Mouse (Mus musculus) yolk sac, embryonic 10.5 days (tissue): ENCODE data around the gene Rbl2.

Experiments
- DNase-seq: peaks from one replicate; pipeline ENCODE4 v3.0.0-alpha.2; 2017; ENCODE audit warnings: low spot score

Rbl2 gene

DNA sequence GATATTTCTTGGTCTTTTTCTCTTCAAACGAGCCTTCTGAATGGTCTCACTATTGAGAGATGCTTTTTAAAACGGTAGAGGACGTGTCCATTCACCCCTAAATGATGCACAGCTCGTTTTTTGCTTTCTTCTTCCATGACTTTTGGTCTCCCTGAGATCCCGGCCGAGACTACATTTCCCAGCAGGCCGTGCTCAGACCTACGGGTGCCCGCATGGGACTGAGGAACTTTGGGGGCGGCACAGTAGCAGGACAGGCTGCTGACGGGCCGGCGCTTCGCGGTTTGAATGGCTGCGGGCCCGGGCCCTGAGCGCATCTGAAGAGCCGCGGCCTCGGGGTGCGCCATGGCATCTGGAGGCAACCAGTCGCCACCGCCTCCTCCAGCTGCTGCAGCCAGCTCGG is at the start of gene Rbl2:
Gene Rbl2 (plus strand): TSS at position 224 of the 400 bp plus-strand sequence.
- DNase-seq: peak; percentile 94

DNA sequence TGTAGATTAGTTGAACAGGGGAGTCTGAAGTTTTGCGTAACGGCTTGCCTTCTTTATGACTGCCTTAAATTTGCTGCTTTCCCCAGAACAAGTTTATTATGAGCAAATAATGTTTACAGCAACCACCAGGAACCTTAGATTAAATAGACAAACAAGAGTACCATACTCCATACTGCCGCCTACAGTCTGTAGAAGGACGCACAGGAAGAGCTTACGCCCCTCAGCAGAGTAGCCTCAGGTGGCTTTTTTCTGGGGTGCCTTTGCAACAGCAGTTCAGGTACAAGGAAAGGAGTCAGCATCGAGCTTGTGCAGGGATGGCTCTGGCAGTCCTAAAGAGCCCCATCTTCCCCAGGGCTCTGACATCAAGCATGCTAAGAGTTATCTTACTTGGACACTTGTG is 35.4 kb upstream of the Rbl2 start:
- DNase-seq: no peak

DNA sequence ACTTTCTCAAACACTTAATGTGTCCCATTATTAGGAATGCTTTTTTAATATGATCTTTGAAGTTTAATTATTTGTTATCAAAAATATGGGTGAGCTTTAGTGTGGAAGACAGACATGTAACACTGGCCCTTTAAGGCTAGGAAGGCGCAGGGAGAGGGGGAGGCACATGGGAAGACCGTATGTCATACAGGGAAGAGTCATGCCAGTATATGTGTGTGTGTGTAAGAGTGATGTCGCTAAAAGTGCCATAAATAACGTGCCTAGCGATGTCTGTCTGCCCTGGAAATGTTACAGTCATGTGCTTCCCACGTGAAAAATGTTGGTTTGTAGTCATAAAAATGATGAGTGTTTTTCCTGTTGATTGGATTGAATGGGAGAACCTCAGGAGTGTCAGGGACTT is 33.0 kb upstream of the Rbl2 start:
- no peak for DNase-seq

DNA sequence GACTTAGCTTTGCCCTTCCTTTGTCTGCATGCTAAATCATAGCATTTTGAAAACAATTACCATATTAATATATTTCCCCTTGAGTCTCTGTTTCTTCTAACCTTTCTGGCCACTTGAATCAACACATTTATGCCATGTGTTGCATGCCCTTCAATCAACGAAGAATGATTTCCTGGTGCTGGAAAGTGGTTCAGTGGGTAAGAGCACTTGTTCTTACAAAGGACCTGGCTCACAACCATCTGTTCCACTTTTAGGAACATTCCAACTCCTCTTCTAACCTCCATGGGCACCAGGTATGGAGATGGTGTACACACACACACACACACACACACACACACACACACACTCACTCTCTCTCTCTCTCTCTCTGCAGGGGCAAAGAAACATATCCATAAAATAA is 31.2 kb upstream of the Rbl2 start:
- no peak for DNase-seq

DNA sequence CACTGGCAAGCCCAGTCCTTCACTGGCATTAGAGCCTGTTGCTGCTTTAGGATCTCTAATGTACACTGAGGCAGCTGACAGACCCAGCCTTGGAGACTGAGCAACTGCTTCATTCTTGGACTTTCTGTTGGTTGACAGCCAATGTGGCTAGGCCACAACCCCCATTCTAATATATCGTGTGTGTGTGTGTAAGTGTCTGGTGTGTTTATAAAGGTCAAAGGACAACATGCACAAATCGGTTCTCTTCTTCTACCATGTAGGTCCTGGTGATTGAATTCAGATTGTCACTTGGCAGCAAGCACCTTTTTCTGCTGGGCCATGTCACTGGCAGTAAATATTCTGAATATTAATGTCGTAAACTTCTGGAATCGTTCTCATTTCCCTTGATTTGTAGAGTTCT is 23.5 kb upstream of the Rbl2 start:
- no peak for DNase-seq

DNA sequence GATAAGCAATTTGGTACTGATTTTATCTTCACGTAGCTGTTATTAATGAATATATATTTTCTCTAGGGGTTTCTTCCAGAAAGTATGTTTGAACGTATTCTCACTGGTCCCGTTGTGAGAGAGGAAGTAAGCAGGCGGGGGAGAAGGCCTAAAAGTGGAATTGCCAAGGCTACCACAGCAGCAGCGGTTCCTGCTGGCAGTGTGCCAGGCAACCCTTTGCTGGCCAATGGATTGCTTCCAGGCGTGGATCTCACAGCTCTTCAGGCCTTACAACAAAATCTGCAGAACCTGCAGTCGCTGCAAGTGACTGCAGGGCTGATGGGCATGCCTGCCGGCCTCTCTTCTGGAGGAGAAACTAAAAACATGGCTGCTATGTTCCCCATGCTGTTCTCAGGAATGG is 18.8 kb upstream of the Rbl2 start:
- no peak for DNase-seq

DNA sequence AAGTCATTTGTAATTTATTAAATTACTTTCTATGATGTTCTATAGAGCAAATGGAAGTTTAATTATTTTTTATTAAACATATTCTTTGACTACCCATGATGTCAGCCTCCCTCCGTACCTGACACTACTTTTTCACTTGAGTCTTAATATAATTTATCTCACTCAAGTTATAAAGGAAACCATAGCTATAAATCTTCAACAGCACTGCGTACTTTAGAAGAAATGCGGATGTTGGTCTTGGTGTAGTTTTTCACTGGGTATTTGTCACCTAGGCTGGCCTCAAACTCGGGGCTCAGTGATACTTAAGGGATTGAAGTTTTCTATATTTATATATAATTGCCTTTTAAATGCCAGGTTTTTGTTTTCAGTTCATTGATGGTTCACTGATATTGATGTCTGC is 15.4 kb upstream of the Rbl2 start:
- DNase-seq: no peak

DNA sequence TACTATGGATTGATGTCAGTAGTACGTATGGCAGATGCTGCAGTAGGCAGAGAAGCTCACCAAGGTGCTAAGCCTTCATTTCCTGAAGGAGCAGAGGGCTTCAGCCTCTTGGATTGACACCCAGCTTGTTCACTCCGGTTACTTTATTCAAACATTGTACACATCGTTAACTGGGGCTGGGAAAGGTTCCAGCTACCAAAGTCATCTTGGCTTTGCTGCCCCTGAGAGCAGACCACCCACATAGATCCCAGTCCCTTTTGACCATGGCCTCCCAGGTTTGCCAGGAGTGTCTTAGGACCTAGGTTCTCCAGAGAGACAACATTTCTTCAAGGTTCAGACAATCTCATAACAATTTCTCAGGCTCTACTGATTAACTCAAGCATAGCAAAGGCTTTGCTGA is 13.0 kb upstream of the Rbl2 start:
- DNase-seq: no peak

DNA sequence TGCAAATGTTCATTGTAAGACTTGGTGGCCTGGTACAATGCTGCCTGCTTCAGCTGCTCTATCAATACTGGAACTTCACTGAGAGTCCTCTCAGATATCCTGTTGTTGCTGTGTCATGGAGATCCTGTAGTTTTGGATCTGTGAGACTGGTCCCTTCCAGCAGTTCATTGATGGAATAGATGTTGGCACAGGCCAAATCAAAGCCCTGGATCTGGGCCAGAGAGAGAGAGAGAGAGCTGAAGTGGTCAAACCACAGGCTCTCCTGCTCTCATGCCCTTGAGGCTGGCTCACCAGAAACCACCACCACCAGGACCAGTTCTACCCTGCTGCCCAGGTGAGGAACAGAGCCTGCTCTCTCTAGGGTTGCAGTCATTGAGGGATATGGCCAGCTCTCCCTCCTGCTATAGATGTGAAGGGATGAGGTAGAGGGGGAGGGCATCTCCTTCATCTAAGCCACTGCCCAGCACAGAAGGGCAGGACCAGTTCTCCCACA is 10.7 kb upstream of the Rbl2 start:
- no peak for DNase-seq

DNA sequence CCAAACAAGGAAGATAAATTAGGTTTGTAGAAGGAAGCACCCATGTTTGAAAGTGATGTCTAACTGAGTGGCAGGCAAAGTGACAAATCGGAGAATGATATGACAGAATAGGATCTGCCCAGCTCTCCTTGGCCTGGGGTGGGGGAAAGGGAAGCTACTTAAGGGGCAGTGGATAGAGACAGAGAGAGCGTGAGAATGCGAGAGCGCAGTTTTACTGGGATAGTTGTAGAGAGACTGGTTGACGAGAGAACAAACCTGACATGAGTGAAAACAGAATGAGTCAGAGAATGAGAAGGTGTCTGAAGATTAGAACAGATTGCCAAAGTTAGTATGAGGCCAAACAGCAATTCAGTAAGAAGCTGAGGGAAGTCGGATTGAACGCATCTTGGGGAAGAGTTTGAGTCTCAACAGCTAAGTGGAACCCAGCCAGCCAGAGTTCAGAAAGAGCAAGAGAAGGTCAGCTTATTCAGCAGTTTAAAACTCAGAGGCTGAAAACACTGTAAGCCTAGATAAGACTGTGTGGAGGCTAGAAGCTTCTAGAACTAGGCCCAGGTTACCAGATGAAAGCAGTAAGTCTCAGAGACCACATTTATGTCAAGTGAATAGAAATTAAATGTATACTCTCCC is 9.9 kb upstream of the Rbl2 start:
- DNase-seq: no peak

DNA sequence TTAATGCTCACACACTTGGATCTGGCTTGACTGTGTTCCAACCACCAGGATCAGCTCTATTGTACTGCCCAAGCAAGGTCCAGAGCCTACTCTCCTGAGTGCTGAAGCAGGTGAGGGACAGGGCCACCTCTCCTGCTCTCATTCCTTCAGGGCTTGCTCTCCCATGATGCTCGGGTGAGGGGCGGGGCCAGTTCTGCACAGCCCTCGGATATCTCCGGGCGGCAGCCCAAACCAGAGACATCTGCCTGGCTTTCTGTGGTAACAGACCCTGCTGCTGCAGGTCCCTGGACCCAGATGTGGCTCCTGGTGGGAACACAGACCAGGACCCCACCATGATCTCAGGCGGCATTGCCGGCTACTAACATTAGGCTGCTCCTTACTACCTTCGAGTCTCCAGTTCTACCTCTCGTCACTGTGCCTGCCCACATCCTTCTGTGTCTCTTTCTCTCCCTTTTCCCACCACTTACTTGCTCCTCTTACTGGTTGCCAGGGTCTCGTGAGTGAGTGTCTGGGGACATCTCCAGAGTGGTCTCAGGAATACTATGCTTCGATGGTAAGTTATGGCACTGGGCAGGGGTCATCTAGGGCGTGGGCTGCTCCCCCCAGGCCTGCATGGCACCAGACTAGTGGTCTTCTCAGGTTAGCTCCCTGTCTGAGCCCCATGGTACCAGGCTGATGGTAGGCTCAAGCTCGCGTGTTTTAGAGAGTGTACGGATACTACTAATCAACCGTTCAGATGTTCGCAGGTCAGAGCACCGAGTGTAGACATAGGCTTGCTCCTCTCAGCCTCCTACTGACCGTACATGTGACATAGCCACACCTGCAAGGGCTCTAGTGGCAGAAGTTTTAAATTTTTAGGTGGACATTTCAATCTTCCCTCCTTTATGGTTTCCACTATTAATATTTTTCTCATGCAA is 9.0 kb upstream of the Rbl2 start:
- no peak for DNase-seq

DNA sequence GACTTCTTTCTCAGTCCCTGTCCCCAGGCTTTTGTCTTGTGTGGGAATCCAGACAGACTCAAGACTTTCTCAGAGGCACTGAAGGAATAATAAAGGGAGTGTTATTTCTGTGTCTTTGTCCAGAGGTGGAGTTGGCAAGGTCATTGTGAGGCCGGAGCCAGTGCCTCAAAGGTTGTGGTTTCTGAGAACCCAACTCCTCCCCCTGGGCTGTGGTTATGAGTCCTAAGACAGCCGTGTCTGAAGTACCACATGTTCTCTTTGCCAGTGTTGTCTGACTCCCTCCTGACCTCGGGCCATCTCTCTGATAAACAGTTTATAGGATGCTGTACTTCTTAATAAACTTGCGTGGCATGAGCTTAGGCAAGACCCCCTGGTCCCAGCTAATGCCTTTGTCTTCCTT is 4.7 kb upstream of the Rbl2 start:
- no peak for DNase-seq

DNA sequence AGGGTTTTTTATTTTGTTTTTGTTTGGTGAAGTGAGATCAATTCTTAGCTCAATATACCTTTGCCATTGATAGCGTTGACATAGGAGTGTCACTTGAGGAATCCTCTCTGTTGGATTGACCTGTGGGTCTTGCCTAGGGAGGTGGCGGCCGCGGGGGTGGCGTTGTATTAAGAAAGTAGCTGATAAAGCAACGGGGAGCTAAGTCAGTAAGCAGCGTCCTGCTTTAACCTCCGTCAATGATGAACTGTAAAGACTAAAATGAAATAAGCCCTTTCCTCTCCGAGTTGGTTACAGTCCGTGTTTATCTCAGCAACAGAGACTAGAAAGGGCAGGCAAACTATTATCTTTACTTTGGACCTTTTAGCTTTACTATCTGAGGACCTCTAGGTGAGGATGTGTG is 450 bp upstream of the Rbl2 start:
- no peak for DNase-seq

DNA sequence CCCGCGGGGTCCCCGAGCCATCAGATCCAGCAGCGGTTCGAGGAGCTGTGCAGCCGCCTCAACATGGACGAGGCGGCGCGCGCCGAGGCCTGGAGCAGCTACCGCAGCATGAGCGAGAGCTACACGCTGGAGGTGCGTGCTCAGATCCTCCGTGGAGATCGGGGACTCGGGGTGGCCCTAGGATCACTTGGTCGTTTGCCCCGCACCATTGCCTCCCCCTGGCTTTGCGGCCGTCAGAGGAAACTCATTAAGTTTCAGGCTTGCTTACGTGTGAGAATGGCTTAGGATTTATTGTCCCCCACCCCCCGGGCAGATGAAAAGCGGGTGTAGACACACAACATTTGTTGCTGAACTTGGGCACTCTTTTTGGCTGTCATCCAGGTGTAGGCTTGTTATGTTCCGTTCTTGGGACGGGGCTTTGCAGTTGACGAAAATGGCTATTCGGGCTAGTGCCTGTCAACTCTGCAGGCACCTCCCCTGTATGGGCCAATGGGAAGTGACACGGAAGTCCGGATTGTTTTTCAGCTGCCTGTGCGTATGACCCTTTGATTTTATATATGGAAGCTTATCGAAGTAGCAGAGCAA is 510 bp downstream of the Rbl2 start:
- peak; percentile 80 for DNase-seq

DNA sequence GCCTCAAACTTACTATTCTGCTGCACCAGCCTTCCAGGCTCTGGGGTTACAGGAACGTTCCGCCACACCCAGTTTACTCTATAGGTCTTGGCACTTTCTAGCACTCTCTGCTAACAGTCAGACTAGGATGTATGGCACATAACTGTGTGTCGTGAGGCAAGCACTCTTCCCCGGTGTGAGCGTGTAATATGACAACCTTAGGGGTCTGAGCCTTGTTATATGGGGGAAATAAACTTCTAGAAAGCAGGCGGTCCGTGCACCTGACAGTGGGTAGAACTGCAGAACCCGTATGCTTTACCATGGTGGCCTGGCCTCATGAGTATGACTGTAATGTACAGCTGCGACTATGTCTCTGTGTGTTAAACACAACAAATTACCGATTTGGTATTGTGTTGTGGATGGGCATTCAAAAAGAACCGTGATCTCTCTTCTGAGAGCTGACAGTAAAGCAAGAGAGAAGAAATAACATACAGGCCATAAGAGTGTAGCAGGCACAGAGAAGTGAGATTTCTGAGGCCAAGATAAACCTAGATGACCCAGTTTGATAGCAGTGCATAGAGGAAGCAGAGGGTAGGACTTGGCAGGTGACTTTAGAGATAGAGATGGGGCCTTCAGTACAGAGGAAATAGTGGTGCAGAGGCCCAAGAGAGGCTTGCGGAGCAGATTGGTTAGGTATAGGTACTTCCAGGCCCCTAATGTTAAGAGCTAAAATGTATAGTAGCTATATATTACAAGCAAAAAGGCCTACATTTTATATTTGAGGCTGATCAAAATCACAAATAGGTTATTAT is 7.4 kb downstream of the Rbl2 start:
- DNase-seq: no peak

DNA sequence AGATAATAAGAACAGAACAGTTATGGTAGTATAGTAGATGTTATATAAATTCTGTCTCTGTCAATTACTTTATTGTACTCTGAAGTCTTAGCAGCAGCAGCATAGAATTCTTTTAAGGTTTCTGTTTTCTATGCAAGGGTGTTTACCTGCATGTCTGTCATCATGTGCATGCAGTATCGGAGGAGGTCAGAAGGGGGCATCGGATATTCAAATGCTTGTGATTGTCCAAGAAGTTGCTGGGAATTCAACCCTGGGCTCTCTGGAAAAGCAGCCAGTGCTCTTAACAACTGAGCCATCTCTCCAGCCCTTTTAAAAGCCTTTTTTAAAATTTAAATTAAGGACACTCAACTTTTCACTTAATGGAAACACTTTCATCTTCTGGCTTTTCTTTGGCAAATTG is 9.8 kb downstream of the Rbl2 start:
- DNase-seq: no peak

DNA sequence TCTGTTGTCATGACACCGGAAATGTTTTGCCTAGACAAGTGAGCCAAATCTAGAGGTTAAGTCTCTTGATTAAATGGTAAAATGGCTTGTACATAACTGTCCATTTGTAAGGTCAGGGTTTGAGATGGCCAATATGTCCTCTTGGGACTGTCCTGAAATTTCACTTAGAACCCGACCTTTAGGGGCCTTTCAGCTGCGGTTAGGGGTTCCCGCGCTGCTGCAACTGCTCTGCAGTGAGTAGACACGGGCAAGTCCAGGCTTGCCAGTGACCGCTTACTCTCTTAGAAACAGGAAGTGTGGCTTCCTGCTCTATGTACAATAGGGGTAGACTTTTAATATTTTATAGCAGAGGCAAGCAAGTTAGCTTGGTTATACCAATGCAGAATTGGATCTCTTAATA is 12.1 kb downstream of the Rbl2 start:
- DNase-seq: no peak

DNA sequence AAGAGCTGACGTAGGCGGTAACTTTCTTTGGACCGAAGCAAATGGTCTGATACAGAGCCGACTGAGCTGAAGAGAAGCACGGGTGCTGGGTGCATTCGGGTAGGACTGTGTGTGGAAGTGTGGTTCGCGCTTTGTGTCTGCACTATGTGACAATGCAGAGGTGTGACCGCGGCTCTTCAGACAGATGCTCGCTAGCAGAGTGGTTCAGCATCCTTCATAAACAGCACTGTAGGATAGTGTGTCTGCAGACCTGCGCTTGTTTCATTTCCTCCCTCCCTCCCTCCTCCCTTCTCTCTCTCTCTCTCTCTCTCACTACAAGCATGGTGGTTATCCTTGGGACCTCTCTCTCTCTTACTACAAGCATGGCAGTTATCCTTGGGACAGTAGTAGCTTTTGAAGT is 12.6 kb downstream of the Rbl2 start:
- no peak for DNase-seq

DNA sequence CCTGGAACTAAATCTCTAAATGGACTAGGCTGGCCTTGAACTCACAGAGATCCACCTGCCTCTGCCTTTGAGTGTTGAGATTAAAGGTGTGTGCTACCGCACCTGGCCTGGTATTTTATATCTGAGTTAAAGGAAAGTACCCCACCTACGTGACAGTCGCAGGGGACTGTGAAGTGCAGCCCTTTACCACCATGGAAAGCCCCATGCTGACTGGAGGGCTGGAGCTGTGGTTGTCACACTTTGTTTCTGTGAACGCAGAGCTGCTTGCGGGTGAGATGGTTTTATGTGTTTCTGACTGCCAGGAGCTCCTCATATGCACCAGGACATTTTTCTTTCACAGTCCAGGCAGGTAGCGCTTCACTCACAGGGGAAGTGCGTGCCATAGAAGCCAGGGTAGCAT is 18.6 kb downstream of the Rbl2 start:
- no peak for DNase-seq

DNA sequence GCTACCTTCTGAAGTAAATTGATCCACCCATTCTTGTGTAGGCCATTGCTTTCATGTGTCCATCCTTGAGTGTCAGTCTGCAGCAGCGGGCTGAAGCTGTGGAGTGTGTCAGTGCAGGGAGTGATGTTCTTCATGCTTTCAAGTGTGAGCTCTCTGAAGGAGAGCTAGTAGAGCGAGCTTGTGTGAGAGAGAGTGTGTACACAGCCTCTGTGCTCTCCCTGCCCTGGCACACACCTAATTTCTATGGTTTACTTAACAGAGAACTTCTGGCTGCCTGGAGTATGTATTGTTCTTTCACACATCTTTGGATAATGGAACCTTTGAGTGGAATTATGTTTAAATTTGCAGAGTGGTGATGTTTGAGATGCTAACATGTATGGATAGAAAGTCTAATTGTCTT is 19.7 kb downstream of the Rbl2 start:
- no peak for DNase-seq

DNA sequence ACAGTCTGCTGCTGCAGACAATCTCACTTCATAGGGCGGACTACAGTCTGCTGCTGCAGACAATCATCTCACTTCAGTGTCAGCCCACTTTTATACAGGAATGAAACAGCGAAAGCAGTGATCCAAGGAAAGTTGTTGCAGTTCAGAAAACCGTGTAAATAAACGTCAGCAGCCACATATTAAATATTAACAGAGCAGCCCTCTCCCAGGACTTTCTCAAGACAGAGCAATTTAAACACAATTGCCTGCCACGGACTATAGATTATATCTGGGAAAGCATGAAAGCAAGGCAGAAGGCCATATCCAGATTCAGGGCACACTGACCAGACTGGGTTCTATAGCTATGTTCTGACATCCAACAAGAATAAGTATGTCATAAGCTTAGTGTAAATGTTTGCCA is 24.3 kb downstream of the Rbl2 start:
- DNase-seq: peak; percentile 13

DNA sequence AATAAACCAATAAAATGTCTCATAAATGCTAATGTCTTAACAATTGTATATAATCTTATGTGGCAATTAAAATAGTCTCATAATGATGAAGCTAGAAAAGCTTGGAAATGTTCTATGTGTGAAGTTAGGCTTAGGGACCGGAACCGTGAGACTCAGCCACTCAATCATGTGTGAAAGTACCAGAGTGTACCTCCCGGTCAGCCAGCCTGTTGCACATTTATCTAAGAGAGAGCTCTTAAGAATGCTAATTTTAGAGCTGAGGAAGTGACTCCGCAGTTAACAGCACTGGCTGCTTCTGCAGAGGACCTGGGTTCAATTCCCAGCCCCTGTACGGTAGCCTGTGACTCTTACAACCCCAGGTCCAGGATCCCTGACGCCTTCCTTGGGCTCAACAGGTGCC is 28.2 kb downstream of the Rbl2 start:
- DNase-seq: no peak
